Mouse (Mus musculus): ENCODE data around the gene Med7. TPM values are rescaled to one million over a fixed set of nuclear protein-coding genes. Genes with fewer than 3 reads are reported as not detected.
A peak's percentile ranks its signal among the peaks of the same experiment; 100 is the strongest.

The Med7 gene
- 39.4 and 41.4 TPM in 2 replicates for polyA plus RNA-seq (2015; fragmentation: Nextera tagmentation; extraction: Ambion mirVana)

- Histone ChIP-seq H3K36me3 (replicated peaks; ENCODE audit: insufficient read depth, low read length) (peaks cover 18% of the 10 kb centered on the region), H3K4me1 (ENCODE audit: insufficient read depth) (peaks cover 9% of the 10 kb centered on the region), H3K9me3 (ENCODE audit: low read length) (no peaks in the 10 kb centered on the region), H3K27ac (ENCODE audit: low read depth) (peak within 1 kb of the TSS; percentile 100), H3K27me3 (ENCODE audit: insufficient read depth, low read length) (no peaks in the 10 kb centered on the region), H3K4me2 (ENCODE audit: low read depth, low read length) (peak within 1 kb of the TSS; percentile 87), H3K9ac (replicated peaks) (peak within 1 kb of the TSS; percentile 100), H3K4me3 (ENCODE audit: low read depth, low read length) (peak within 1 kb of the TSS; percentile 100)
- DNase-seq: peak; percentile 93
- ATAC-seq: peak; percentile 98
- no peak for TF ChIP-seq EP300 (IDR thresholded peaks at IDR 0.05; ENCODE audit: low read depth)
- no peak for TF ChIP-seq CTCF (IDR thresholded peaks at IDR 0.05; ENCODE audit: low read depth)
- WGBS (ENCODE audit: insufficient replicate concordance): under 1% methylated on average over 58 of the region's 59 CpGs
These were observed at the start of gene Med7 for GRCm38 (mm10) chr11:46436760-46437458. Gene Med7, plus strand, starts transcription at chr11:46436925.

- DNase-seq (no peak), ATAC-seq (no peak)
- peaks cover 2% of the 10 kb centered on the region for H3K4me1 ChIP-seq (ENCODE audit: insufficient read depth)
- TF ChIP-seq CTCF (IDR thresholded peaks at IDR 0.05; ENCODE audit: low read depth) (no peak), EP300 (IDR thresholded peaks at IDR 0.05; ENCODE audit: low read depth) (no peak)
- WGBS (ENCODE audit: insufficient replicate concordance): 84% methylated on average over 8 of the region's 8 CpGs
- H3K4me2 ChIP-seq (ENCODE audit: low read depth, low read length): no peak overlapping the region
- H3K27ac ChIP-seq (ENCODE audit: low read depth): no peak overlapping the region
- H3K36me3 ChIP-seq (replicated peaks; ENCODE audit: insufficient read depth, low read length): no peaks in the 10 kb centered on the region
- H3K27me3 ChIP-seq (ENCODE audit: insufficient read depth, low read length): no peaks in the 10 kb centered on the region
- no peaks in the 10 kb centered on the region for H3K9me3 ChIP-seq (ENCODE audit: low read length)
- H3K4me3 ChIP-seq (ENCODE audit: low read depth, low read length): no peak overlapping the region
- no peak overlapping the region for H3K9ac ChIP-seq (replicated peaks)
These were observed 49.7 kb upstream of the Med7 start for GRCm38 (mm10) chr11:46387061-46387460.

- no peak for DNase-seq
- Histone ChIP-seq H3K9me3 (ENCODE audit: low read length) (no peaks in the 10 kb centered on the region), H3K9ac (replicated peaks) (no peak overlapping the region), H3K4me3 (ENCODE audit: low read depth, low read length) (no peak overlapping the region), H3K36me3 (replicated peaks; ENCODE audit: insufficient read depth, low read length) (no peaks in the 10 kb centered on the region), H3K27me3 (ENCODE audit: insufficient read depth, low read length) (no peaks in the 10 kb centered on the region), H3K4me2 (ENCODE audit: low read depth, low read length) (no peak overlapping the region), H3K27ac (ENCODE audit: low read depth) (no peak overlapping the region), H3K4me1 (ENCODE audit: insufficient read depth) (no peaks in the 10 kb centered on the region; the same call in 1 of the 2 replicates)
- 71% methylated on average over 6 of the region's 6 CpGs for WGBS (ENCODE audit: insufficient replicate concordance)
- ATAC-seq: no peak
- TF ChIP-seq CTCF (IDR thresholded peaks at IDR 0.05; ENCODE audit: low read depth): no peak
- no peak for TF ChIP-seq EP300 (IDR thresholded peaks at IDR 0.05; ENCODE audit: low read depth)
These were observed 48.3 kb upstream of the Med7 start for GRCm38 (mm10) chr11:46388438-46388837.

- no peaks in the 10 kb centered on the region for H3K9me3 ChIP-seq (ENCODE audit: low read length)
- H3K27ac ChIP-seq (ENCODE audit: low read depth): no peak within 1 kb of the TSS
- WGBS (ENCODE audit: insufficient replicate concordance): 60% methylated on average over 13 of the region's 13 CpGs
- no peaks in the 10 kb centered on the region for H3K36me3 ChIP-seq (replicated peaks; ENCODE audit: insufficient read depth, low read length)
- no peak within 1 kb of the TSS for H3K4me3 ChIP-seq (ENCODE audit: low read depth, low read length)
- no peaks in the 10 kb centered on the region for H3K27me3 ChIP-seq (ENCODE audit: insufficient read depth, low read length)
- H3K4me1 ChIP-seq (ENCODE audit: insufficient read depth): no peaks in the 10 kb centered on the region; the same call in 1 of the 2 replicates
- TF ChIP-seq CTCF (IDR thresholded peaks at IDR 0.05; ENCODE audit: low read depth): no peak
- TF ChIP-seq EP300 (IDR thresholded peaks at IDR 0.05; ENCODE audit: low read depth): no peak
- ATAC-seq (no peak), DNase-seq (no peak)
- H3K9ac ChIP-seq (replicated peaks): no peak within 1 kb of the TSS
- no peak within 1 kb of the TSS for H3K4me2 ChIP-seq (ENCODE audit: low read depth, low read length)
These were observed 47.2 kb upstream of the Med7 start, which contains the start of gene Itk for GRCm38 (mm10) chr11:46389336-46390117. Gene Itk, minus strand, starts transcription at chr11:46389515.

GRCm38 (mm10) chr11:46390621-46391020 lies 46.1 kb upstream of the Med7 start:
- 53% methylated on average over 3 of the region's 3 CpGs for WGBS (ENCODE audit: insufficient replicate concordance)
- ATAC-seq (no peak), DNase-seq (no peak)
- Histone ChIP-seq H3K4me2 (ENCODE audit: low read depth, low read length) (no peak overlapping the region), H3K9ac (replicated peaks) (no peak overlapping the region), H3K9me3 (ENCODE audit: low read length) (no peaks in the 10 kb centered on the region), H3K4me3 (ENCODE audit: low read depth, low read length) (no peak overlapping the region), H3K27ac (ENCODE audit: low read depth) (no peak overlapping the region), H3K36me3 (replicated peaks; ENCODE audit: insufficient read depth, low read length) (no peaks in the 10 kb centered on the region), H3K4me1 (ENCODE audit: insufficient read depth) (no peaks in the 10 kb centered on the region), H3K27me3 (ENCODE audit: insufficient read depth, low read length) (no peaks in the 10 kb centered on the region)
- TF ChIP-seq EP300 (IDR thresholded peaks at IDR 0.05; ENCODE audit: low read depth) (no peak), CTCF (IDR thresholded peaks at IDR 0.05; ENCODE audit: low read depth) (no peak)

- ATAC-seq: no peak
- 53% methylated on average over 7 of the region's 7 CpGs for WGBS (ENCODE audit: insufficient replicate concordance)
- Histone ChIP-seq H3K4me3 (ENCODE audit: low read depth, low read length) (no peak overlapping the region), H3K27ac (ENCODE audit: low read depth) (no peak overlapping the region), H3K4me1 (ENCODE audit: insufficient read depth) (peaks cover 9% of the 10 kb centered on the region), H3K9ac (replicated peaks) (no peak overlapping the region), H3K4me2 (ENCODE audit: low read depth, low read length) (no peak overlapping the region), H3K27me3 (ENCODE audit: insufficient read depth, low read length) (no peaks in the 10 kb centered on the region), H3K9me3 (ENCODE audit: low read length) (no peaks in the 10 kb centered on the region), H3K36me3 (replicated peaks; ENCODE audit: insufficient read depth, low read length) (no peaks in the 10 kb centered on the region)
- no peak for DNase-seq
- TF ChIP-seq EP300 (IDR thresholded peaks at IDR 0.05; ENCODE audit: low read depth) (no peak), CTCF (IDR thresholded peaks at IDR 0.05; ENCODE audit: low read depth) (no peak)
These were observed 43.8 kb upstream of the Med7 start for GRCm38 (mm10) chr11:46392890-46393289.
